Mouse (Mus musculus): Measurements from ENCODE around the gene Esp31. TPM values are rescaled to one million over a fixed set of nuclear protein-coding genes. Genes with fewer than 3 reads are reported as not detected.

The Esp31 gene
- total RNA-seq (2017), result not detected in 2 replicates

DNA sequence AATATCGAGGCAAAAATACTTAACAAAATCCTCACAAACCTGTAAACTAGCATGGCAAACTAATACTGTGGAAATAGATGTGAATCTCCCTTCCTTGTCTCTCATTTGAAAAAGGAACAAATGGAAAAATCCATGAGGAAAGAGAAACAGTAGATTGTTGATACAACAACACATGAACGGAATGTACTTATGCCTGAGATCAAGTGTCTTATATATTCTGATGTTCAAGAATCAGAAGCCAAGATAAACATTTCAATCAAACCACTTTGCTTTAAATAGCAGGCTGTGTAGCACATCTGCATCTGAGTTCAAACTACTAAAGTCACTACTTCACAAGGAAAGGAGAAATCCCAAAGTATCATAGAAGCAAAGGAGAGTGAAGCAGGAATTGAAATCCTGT, at the start of gene Esp31:
Esp31 (plus strand) TSS at position 301 of the 400 bp plus-strand sequence.
- ATAC-seq (replicated peaks; ENCODE audit: low read depth, poor library complexity, severe bottlenecking), result no peak

Other genes starting within 250 kb of the Esp31 start
- gene Esp36, start 219.3 kb upstream of the Esp31 start, total RNA-seq (2017), result not detected in 2 replicates
- gene Esp34, start 85.3 kb upstream of the Esp31 start, total RNA-seq (2017), result not detected in 2 replicates